Mouse (Mus musculus) urinary bladder, postnatal 4 days (tissue): ENCODE data around the gene Lrrk2.

Experiments
- DNase-seq, 2 experiments: peaks; one replicate each; pipeline ENCODE4 v3.0.0; 2021 to 2022; ENCODE audit warnings: low spot score in 2 of 2

Gene Lrrk2

DNA sequence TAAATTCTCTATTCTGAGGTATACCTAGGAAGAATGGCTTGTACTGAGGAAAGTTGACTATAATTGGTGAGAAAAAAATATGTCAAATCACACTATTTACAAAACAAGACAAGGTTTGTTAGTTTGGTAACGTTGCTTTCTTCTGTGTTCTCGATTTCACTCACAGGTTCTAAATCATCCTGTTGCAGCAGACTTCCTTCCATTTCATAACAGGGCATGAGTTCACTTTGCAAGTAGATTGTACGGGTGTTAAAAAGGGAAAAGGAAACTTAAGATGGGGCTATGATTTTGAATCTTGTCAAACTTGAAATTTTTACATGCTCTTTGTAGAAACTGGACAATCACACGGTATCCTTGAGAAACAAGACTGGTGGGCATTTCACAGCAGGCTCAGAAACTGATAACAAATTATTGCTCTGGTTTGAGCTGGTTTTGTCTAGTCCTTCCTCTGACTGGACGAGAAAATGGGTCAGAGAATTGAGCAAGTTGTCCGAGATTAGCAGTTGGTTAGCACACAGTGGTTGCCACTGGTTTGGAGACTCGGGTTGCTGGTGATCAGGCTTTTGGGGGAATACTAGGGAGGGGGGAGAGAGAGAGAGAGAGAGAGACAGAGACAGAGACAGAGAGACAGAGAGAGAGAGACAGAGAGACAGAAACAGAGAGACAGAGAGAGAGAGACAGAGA lies 13.0 kb downstream of the Lrrk2 start:
- DNase-seq: no peak

DNA sequence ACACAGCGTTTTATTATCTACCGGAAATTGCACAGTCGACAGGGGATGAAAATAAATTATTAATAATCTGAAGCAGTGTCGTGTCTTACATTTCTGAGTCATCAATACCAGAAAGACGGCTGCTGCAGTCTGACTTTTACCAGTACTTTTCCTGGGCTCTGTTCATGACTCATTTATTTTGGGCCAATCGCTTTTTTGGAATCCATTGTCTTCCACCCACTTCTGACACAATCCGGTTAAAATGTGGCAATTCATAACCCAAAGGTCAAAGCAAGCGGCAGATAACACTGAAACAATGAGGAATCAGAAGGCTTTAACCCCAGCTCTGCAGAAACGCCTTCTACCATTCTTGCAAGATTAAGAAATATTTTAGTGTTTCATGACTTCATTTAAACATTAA lies 17.7 kb downstream of the Lrrk2 start:
- no peak for DNase-seq

DNA sequence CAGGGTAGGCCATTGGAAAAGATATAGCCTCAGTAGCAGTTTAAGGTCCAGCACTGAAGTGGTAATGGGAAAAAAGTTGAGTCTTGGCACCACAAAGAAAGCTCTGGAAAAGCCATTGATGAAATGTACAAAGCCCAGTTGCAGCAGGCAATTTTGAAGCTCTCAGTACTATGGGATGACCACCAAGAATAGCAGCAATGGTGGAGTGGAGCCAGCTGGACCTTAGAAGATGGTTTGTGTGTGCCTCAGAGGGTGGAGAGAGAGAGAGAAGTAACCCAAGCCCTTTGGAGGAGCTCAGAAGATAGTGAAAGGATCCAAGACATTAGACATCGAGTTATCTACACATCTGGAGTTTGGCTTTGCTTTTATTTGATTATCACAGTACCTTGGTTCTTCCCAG lies 20.1 kb downstream of the Lrrk2 start:
- no peak for DNase-seq

DNA sequence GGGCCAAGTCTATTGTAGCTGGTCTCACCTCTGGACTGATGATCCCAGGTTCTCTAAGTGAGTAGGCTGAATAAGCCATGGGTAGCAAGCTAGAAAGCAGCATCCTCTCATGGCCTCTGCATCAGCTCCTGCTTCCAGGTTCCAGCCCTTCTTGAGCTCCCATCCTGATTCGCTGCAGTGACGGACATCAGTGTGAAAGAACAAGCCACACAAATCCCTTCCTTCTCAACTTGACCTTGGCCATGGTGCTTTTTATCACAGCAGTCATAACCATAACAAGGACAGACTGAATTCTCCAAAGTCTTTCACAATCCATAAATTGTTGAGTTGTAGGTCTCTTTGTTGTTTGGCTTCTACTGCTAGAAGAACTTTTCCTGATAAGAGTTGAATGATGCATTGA lies 20.9 kb downstream of the Lrrk2 start:
- DNase-seq: no peak

DNA sequence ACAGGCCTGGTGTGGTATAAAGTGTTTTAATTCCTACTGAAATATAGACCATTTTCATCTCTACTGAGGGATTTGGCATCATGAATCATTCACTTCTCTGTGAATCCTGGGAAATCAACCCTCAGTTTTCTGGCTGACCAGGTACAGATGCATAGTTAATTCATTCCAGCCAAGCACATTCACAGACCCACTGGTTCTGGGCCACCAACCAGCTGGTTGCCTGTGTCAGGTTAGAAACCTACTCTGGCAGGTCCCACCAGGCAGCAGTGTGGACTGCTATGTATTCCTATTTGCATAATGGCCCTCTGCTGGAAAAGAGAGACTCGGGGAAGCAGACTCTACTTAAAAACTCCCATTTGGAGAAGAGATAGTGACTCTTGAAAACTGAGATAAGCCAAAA lies 27.9 kb downstream of the Lrrk2 start:
- DNase-seq: no peak

DNA sequence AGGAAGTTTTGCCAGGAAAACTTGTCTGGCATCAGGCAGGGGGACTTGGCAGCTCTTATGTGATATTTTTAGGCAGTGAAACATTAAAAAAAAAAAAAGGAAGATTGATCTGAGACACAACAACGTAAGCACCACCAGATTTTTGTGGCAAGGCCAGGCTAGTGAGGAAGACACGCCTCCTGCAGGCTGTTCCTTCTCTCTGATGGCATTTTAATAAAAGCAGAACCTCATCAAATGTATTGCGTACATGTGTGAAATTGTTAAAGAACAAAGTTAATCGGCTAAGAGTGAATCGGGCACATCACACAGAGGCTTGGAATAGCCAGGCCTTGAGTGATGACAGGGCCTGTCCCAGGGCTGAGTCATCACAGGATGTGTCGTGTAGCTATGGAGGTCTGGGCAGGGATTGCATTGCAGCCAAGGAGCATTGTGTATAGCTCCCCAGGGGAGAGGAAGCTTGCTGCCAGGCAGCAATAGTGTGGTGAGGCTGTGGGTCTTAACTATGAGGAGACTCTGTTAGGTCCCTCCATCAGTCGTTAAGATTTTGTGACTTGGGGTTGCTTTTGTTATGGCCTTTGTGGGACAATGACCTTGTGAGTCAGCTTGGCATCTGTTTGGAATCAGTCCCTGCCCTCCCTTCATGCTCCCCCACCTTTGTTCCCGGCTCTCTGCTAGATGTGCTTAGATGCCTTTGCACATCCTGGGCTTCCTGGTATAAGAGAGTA lies 30.2 kb downstream of the Lrrk2 start:
- DNase-seq: no peak

DNA sequence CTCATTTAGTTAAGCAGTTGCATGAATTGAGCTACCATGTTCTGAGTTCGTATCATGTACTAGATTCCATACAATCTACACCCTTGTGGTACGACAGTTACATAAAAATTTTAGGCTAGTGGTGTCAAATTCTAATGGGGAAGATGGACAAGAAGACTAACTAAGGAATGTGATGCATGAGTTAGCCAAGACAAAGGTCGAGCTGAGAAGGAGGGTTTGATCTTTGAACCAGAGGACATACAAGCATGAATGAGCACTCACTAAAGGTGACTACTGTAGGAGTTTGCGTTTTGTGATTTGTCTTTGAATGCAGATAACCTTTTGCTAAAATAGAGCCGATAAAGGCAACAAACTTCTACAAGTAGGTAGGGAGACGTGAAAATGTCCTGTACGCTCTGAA lies 31.1 kb downstream of the Lrrk2 start:
- DNase-seq: no peak

DNA sequence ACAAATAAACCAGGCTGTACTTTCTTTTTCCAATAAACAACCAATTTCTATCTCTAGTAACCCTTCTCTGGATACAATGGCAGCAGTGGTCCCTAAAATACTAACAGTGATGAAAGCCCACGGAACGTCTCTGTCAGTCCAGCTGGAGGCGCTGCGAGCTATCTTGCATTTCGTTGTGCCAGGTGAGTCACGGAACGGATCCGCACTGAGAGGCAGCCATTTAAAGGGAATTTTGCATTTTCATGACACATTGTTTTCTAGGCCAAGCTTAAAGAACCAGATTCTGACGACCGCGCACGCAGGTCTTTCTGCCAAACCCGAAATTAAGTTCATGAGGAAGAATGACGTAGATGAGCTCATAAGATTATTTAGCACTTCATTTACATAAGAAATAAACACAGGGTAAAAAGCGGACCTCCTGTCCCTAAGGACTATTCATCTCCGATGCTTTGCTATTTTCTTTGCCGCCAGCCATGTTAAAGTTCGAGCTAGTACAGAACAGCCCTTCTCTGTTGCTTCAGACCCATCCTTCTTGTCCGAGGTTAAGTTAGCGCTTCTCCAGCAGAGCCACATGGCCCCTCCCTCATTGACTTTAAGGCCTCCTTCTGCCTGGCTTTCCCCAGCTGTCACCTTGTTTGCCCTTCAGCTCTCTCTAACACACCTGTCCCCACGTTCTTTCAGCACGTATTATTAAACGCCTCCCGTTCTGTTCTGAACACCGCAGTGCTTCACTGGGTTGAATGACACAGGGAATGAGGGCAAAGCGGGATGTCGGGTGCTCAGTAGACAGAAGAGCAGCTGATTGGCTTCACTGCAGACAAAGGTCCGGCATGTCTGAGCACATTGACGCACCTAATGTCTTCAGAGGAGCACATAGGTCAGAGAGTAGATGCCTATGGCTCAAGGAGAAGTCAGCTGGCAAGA lies 36.5 kb downstream of the Lrrk2 start:
- DNase-seq: no peak

DNA sequence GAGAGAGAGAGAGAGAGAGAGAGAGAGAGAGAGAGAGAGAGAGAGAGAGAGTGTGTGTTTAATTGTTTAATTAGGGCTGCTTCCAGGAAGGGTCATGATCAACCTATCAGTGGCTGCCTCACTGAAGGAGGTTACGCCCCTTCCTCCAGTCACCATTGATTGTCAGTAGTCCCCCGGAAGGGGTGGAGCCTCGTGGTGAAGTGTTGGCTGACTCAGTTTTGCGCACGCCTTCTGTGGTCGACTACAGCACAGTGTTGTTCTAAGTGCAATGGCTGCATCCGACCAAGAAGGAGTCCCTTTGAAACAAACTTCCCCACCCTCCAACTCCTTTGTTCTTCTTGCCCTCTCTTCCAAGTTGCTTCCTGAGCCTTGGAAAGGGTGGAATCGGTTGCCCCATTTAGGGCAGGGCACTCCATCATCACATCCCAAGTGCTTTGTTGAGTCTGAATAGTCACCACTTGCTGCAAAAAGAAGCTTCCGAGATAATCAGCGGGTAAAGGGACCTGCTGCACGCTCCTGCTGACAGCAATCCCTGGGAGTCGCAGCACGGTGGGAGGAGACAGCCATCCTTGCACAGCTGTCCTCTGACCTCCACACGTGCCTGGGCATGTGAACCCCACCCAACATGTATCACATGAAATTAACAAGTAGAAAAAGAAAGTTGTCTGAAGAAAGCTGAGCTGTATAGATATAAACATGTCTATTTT lies 62.4 kb downstream of the Lrrk2 start:
- DNase-seq: no peak

DNA sequence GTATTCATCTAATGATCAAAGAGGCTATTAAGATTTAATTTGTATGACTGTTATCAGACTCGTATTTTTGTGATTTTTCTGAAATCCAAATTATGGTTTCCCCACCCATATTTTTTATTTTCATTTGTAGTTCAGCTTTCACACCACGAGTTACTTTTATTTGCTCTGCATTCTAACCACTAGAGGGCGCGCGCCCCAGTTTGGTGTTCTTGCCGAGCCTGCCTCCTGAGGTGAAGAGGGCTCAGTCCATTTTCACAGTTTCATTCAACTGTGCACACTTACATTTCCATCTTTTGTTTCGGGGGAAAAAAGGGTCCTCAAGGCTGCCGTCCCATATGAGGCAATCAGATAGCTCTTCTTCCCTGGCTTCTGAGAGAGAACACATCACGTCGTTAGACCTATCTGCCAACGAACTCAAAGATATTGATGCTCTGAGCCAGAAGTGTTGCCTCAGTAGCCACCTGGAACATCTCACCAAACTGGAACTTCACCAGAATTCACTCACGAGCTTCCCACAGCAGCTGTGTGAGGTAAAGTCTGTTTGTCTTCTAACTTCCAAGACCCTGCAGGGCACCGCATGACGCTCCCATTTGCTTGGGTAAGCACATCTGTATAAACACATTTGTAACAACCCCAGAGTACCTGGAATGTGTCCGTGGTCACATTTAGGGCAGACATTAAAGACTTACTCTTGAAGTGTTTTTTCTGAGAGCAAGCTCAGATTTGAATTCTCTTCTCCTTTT lies 64.0 kb downstream of the Lrrk2 start:
- peak in 1 of 2 experiments; percentile 65 for DNase-seq

DNA sequence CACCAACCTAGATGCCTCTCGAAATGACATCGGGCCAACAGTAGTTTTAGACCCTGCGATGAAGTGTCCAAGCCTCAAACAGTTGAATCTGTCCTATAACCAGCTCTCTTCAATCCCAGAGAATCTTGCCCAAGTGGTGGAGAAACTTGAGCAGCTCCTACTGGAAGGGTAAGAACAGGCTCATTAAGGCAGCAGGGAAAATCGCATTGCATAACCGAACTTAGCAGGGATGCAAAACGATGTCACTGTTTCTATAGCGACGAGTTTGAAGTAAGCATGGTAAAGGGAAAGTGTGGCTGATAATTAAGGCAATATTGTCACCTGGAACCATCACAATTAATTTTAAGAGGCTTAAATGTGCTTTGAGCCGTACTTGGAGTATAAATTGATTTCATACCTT lies 65.8 kb downstream of the Lrrk2 start:
- DNase-seq: no peak

DNA sequence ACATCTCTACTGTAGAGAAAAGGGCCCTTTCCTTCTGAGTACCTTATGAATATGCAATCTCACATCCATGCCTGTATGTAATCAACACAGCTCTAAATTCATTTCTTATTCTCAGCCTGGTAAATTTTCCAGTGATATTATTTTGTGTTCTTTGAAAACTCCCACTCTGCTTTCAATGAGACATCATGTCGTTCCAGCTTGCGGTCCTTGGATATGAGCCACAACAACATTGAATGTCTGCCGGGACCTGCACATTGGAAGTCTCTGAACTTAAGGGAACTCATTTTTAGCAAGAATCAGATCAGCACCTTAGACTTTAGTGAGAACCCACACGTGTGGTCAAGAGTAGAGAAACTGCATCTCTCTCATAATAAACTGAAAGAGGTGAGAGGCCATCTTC lies 72.5 kb downstream of the Lrrk2 start:
- DNase-seq: no peak

DNA sequence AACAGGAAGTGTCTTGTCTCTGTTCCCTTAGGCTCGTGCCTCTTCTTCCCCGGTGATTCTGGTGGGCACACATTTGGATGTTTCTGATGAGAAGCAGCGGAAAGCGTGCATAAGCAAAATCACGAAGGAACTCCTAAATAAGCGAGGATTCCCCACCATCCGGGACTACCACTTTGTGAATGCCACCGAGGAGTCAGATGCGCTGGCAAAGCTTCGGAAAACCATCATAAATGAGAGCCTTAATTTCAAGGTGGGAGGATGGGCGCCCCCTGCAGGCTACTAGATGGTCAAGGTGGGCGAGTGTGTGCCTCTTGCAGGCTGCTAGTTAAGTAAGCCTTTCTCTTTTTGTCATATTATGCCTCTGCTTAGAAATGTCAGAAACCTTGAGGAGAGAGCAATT lies 79.1 kb downstream of the Lrrk2 start:
- DNase-seq: no peak

DNA sequence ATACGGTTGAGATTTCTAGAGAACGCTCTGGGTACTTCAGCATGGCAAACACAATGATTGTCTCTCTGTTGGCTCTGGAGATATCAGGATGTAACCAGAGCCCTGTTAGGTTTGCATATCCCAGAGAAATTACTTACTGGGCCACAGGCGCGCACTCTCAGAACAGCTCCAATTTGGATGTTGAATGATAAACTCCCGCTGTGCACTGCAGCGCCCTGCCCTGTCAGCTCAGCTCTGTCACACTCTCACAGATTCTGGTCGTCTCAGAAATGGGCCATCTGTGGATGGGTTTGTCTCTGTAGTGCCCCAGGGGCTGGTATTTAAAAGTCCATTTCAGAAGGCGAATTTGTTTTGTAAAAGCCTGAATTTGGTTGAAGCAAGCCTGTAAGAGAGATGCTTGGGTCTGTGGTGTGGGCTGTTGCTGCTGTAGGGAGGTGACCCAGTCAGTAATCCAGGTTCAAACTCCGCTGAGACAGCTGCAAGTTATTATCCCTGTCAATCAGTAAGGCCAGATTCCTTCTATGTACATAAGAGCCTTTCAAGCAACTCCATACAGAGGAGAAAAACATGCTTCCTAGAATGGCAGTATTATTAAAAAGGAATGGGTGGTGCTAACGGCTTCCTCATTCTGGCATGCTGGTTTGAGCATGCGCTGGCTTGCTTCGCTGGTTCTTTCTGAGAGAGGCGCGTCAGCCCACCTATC lies 80.6 kb downstream of the Lrrk2 start:
- no peak for DNase-seq

DNA sequence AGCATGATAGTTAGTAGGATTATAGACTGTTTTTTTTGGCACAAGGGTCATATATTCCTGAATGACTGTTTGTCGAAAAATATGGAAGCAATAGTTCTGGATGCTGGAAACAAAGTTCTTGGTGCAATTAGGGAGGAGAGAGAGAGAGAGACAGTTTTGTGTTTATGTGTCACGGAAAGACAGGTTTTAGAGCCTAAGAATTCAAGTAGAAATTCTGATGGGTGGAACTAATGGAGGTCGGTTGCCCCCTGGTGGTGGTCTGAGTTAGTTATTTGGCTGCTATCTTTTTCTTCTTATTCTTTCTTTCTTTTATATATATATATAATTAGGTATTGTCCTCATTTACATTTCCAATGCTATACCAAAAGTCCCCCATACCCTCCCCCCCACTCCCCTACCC lies 81.6 kb downstream of the Lrrk2 start:
- no peak for DNase-seq

DNA sequence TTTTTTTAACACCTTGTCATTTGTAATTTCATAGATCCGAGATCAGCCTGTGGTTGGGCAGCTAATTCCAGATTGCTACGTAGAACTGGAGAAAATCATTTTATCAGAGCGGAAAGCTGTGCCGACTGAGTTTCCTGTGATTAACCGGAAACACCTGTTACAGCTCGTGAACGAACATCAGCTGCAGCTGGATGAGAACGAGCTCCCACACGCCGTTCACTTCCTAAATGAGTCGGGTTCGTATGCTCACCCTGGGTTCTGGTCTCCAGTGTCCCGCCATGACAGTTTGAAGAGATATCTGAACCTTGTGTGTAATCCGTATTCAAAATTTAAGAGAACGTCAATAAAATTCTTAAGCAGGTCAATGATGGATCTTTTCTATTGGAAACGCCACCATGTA lies 82.8 kb downstream of the Lrrk2 start:
- DNase-seq: no peak

DNA sequence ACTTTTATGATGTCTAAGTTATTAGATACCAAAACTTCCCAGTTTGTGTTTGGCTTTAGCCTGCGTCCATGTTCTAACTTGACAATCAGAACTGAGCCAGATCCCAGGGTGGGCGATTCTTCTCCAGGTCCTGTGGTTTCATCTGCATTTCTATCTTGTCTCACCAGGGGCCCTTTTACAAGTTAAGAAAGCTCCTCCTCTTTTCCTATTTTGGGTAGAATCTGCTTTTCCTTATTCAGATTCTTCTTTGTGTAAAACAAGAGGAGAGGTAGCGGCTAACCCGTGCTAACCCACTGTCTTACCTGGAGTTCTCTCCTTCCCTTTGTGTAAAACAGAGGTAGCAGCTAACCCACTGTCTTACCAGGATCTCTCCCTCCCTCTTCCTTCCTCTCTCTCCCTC lies 99.1 kb downstream of the Lrrk2 start:
- no peak for DNase-seq

DNA sequence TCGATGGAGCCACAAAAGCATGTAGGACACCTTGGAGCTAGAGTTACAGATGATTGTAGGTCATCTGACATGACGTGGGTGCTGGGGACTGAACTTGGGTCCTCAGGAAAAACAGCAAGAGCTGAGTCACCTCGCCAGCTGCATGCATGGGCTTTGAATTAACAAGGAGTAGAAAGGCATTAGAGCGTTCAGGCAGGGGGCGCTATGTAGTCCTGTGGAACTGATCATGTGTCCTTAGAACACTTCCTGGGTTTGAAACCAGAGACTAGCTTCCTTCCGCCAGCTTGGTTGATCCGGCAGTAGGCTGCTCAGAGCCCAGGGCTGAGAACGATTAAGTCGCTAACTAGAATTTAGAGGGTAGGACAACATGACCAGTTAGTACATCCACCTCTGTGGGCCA lies 106.2 kb downstream of the Lrrk2 start:
- DNase-seq: no peak

DNA sequence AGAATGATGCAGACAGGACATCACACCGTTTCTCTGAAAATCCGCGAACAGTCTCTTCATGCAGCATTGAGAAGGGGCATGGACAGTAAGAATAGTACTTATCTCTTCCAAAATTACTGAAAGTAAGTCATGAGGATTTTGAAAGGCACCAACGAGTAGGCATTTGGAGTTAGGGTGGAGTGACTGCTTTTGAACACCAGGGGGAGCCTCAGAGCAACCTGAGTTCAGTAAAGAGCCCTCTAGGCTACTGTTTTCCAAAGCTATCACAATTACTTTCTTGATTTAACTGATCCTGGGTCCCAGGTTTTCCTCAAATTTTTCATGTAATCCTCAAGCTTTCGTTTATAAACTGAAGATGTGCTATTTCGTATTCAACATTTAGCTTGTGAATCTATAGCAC lies 108.2 kb downstream of the Lrrk2 start:
- DNase-seq: no peak

DNA sequence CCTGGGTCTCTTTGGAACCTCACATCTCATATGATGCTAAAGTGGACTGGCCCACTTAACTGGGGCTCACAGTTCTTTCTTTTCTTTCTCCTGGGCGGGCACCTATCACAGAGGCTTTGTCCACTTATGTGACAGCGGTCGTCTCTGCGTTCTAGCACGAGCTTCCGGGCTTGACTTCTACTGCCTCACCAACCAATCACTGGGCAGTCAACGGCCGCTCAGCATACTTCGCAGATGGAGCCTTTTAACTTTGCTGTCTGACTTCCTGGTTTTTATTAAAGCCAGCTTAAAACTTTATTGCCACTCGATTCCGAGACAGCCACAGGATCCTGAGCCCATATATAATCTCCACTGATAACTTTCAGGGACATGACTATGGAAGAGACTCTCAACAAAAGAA lies 115.4 kb downstream of the Lrrk2 start:
- DNase-seq: no peak

DNA sequence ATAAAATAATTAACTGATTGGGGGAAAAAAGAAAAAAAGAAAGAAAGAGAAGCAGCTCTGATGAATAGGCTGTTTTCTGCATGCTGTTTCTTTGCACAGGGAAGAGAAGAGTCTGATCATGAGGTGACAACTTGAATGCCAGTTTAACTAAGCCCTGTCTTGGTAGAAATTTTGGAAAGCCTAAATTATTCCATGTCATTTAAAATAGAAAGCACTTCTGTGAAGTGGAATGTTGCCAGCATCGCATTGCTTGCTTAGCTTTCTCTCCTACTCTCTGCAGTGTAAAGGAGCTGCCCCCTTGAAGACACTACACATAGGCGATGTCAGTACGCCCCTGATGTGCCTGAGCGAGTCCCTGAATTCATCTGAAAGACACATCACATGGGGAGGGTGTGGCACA lies 133.5 kb downstream of the Lrrk2 start:
- DNase-seq: no peak
